Mouse (Mus musculus): ENCODE data around the gene Sema3a. TPM values are rescaled to one million over a fixed set of nuclear protein-coding genes. Genes with fewer than 3 reads are reported as not detected.

Gene Sema3a
- polyA plus RNA-seq, 1 experiment from 2014 or later: 3.6 TPM

- Histone ChIP-seq H3K4me3 (ENCODE audit: low read depth, low read length) (no peak overlapping the region), H3K4me2 (replicated peaks; ENCODE audit: low read depth) (no peak overlapping the region), H3K9me3 (ENCODE audit: control insufficient read depth) (no peaks in the 10 kb centered on the region), H3K27ac (ENCODE audit: low read depth, low read length) (no peak overlapping the region), H3K27me3 (replicated peaks; ENCODE audit: control insufficient read depth, insufficient read depth, low read length) (no peaks in the 10 kb centered on the region), H3K4me1 (replicated peaks; ENCODE audit: control insufficient read depth, insufficient read depth, low read length) (no peaks in the 10 kb centered on the region), H3K9ac (ENCODE audit: low read depth, low read length) (no peak overlapping the region), H3K36me3 (ENCODE audit: control insufficient read depth, insufficient read depth) (no peaks in the 10 kb centered on the region)
- ATAC-seq: no peak
- 83% methylated on average over 2 of the region's 2 CpGs for WGBS
- TF ChIP-seq CTCF (IDR thresholded peaks at IDR 0.05; ENCODE audit: low read depth): no peak
Measured at GRCm38 (mm10) chr5:13182186-13182585, 57.0 kb downstream of the Sema3a start.

- H3K4me2 ChIP-seq (replicated peaks; ENCODE audit: low read depth): no peak overlapping the region
- no peak overlapping the region for H3K4me3 ChIP-seq (ENCODE audit: low read depth, low read length)
- H3K27ac ChIP-seq (ENCODE audit: low read depth, low read length): no peak overlapping the region
- H3K9ac ChIP-seq (ENCODE audit: low read depth, low read length): no peak overlapping the region
- no peak for ATAC-seq
- WGBS: 33% methylated on average over 3 of the region's 3 CpGs
- H3K27me3 ChIP-seq (replicated peaks; ENCODE audit: control insufficient read depth, insufficient read depth, low read length): no peaks in the 10 kb centered on the region
- no peaks in the 10 kb centered on the region for H3K4me1 ChIP-seq (replicated peaks; ENCODE audit: control insufficient read depth, insufficient read depth, low read length)
- no peak for TF ChIP-seq CTCF (IDR thresholded peaks at IDR 0.05; ENCODE audit: low read depth)
- H3K9me3 ChIP-seq (ENCODE audit: control insufficient read depth): no peaks in the 10 kb centered on the region
- no peaks in the 10 kb centered on the region for H3K36me3 ChIP-seq (ENCODE audit: control insufficient read depth, insufficient read depth)
Measured at GRCm38 (mm10) chr5:13197886-13198285, 72.7 kb downstream of the Sema3a start.

GRCm38 (mm10) chr5:13199709-13200108 is 74.5 kb downstream of the Sema3a start:
- no peak overlapping the region for H3K9ac ChIP-seq (ENCODE audit: low read depth, low read length)
- H3K9me3 ChIP-seq (ENCODE audit: control insufficient read depth): no peaks in the 10 kb centered on the region
- H3K4me3 ChIP-seq (ENCODE audit: low read depth, low read length): no peak overlapping the region
- H3K4me1 ChIP-seq (replicated peaks; ENCODE audit: control insufficient read depth, insufficient read depth, low read length): no peaks in the 10 kb centered on the region
- H3K27me3 ChIP-seq (replicated peaks; ENCODE audit: control insufficient read depth, insufficient read depth, low read length): no peaks in the 10 kb centered on the region
- H3K4me2 ChIP-seq (replicated peaks; ENCODE audit: low read depth): no peak overlapping the region
- no peak overlapping the region for H3K27ac ChIP-seq (ENCODE audit: low read depth, low read length)
- WGBS: 83% methylated on average over 6 of the region's 6 CpGs
- TF ChIP-seq CTCF (IDR thresholded peaks at IDR 0.05; ENCODE audit: low read depth): no peak
- ATAC-seq: no peak
- no peaks in the 10 kb centered on the region for H3K36me3 ChIP-seq (ENCODE audit: control insufficient read depth, insufficient read depth)

- no peak for TF ChIP-seq CTCF (IDR thresholded peaks at IDR 0.05; ENCODE audit: low read depth)
- no peak overlapping the region for H3K27ac ChIP-seq (ENCODE audit: low read depth, low read length)
- H3K4me3 ChIP-seq (ENCODE audit: low read depth, low read length): no peak overlapping the region
- H3K4me2 ChIP-seq (replicated peaks; ENCODE audit: low read depth): no peak overlapping the region
- no peaks in the 10 kb centered on the region for H3K9me3 ChIP-seq (ENCODE audit: control insufficient read depth)
- 52% methylated on average over 3 of the region's 3 CpGs for WGBS
- no peaks in the 10 kb centered on the region for H3K36me3 ChIP-seq (ENCODE audit: control insufficient read depth, insufficient read depth)
- ATAC-seq: no peak
- H3K27me3 ChIP-seq (replicated peaks; ENCODE audit: control insufficient read depth, insufficient read depth, low read length): no peaks in the 10 kb centered on the region
- H3K9ac ChIP-seq (ENCODE audit: low read depth, low read length): no peak overlapping the region
- no peaks in the 10 kb centered on the region for H3K4me1 ChIP-seq (replicated peaks; ENCODE audit: control insufficient read depth, insufficient read depth, low read length)
Measured at GRCm38 (mm10) chr5:13255353-13255752, 130.1 kb downstream of the Sema3a start.

GRCm38 (mm10) chr5:13256321-13256720 is 131.1 kb downstream of the Sema3a start:
- H3K27me3 ChIP-seq (replicated peaks; ENCODE audit: control insufficient read depth, insufficient read depth, low read length): no peaks in the 10 kb centered on the region
- WGBS: 50% methylated on average over 1 of the region's 1 CpGs
- ATAC-seq: no peak
- H3K4me3 ChIP-seq (ENCODE audit: low read depth, low read length): no peak overlapping the region
- H3K36me3 ChIP-seq (ENCODE audit: control insufficient read depth, insufficient read depth): no peaks in the 10 kb centered on the region
- no peak overlapping the region for H3K4me2 ChIP-seq (replicated peaks; ENCODE audit: low read depth)
- TF ChIP-seq CTCF (IDR thresholded peaks at IDR 0.05; ENCODE audit: low read depth): no peak
- H3K9ac ChIP-seq (ENCODE audit: low read depth, low read length): no peak overlapping the region
- no peaks in the 10 kb centered on the region for H3K4me1 ChIP-seq (replicated peaks; ENCODE audit: control insufficient read depth, insufficient read depth, low read length)
- no peak overlapping the region for H3K27ac ChIP-seq (ENCODE audit: low read depth, low read length)
- H3K9me3 ChIP-seq (ENCODE audit: control insufficient read depth): no peaks in the 10 kb centered on the region

GRCm38 (mm10) chr5:13263087-13263486 is 137.9 kb downstream of the Sema3a start:
- no peak overlapping the region for H3K4me2 ChIP-seq (replicated peaks; ENCODE audit: low read depth)
- no peak for ATAC-seq
- H3K4me1 ChIP-seq (replicated peaks; ENCODE audit: control insufficient read depth, insufficient read depth, low read length): no peaks in the 10 kb centered on the region
- no peaks in the 10 kb centered on the region for H3K9me3 ChIP-seq (ENCODE audit: control insufficient read depth)
- H3K36me3 ChIP-seq (ENCODE audit: control insufficient read depth, insufficient read depth): no peaks in the 10 kb centered on the region
- TF ChIP-seq CTCF (IDR thresholded peaks at IDR 0.05; ENCODE audit: low read depth): no peak
- H3K27ac ChIP-seq (ENCODE audit: low read depth, low read length): no peak overlapping the region
- no peak overlapping the region for H3K9ac ChIP-seq (ENCODE audit: low read depth, low read length)
- no peak overlapping the region for H3K4me3 ChIP-seq (ENCODE audit: low read depth, low read length)
- WGBS: 78% methylated on average over 2 of the region's 2 CpGs
- H3K27me3 ChIP-seq (replicated peaks; ENCODE audit: control insufficient read depth, insufficient read depth, low read length): no peaks in the 10 kb centered on the region

GRCm38 (mm10) chr5:13263539-13263938 is 138.3 kb downstream of the Sema3a start:
- no peaks in the 10 kb centered on the region for H3K9me3 ChIP-seq (ENCODE audit: control insufficient read depth)
- no peaks in the 10 kb centered on the region for H3K4me1 ChIP-seq (replicated peaks; ENCODE audit: control insufficient read depth, insufficient read depth, low read length)
- H3K9ac ChIP-seq (ENCODE audit: low read depth, low read length): no peak overlapping the region
- TF ChIP-seq CTCF (IDR thresholded peaks at IDR 0.05; ENCODE audit: low read depth): no peak
- no peaks in the 10 kb centered on the region for H3K36me3 ChIP-seq (ENCODE audit: control insufficient read depth, insufficient read depth)
- no peak overlapping the region for H3K27ac ChIP-seq (ENCODE audit: low read depth, low read length)
- no peaks in the 10 kb centered on the region for H3K27me3 ChIP-seq (replicated peaks; ENCODE audit: control insufficient read depth, insufficient read depth, low read length)
- ATAC-seq: no peak
- H3K4me3 ChIP-seq (ENCODE audit: low read depth, low read length): no peak overlapping the region
- H3K4me2 ChIP-seq (replicated peaks; ENCODE audit: low read depth): no peak overlapping the region
- WGBS: 73% methylated on average over 3 of the region's 3 CpGs
